Mouse (Mus musculus) megakaryocyte progenitor cell, adult 5-6 weeks (primary cell): ENCODE data around the gene Hip1r. TPM values are rescaled to one million over a fixed set of nuclear protein-coding genes. Genes with fewer than 3 reads are reported as not detected.

Source experiments
- ATAC-seq: replicated peaks from 2 replicates; pipeline ENCODE4 v1.8.0; 2016; ENCODE audit warnings: mild to moderate bottlenecking, moderate TSS enrichment, inconsistent platforms; ENCODE audit not compliant: poor library complexity
- total RNA-seq, 2 experiments: library from RNA; stranded (forward) in 1 of 2; stranded (reverse) in 1 of 2; fragments of 157-497, 149-512 nt in 1 of 2; fragments of 200-1000 nt in 1 of 2; gene quantifications; 2 replicates each; pipeline versions ENCODE4 v1.2.3 to v1.2.4; 2015 to 2017

Hip1r gene
- total RNA-seq, 2 experiments from 2014 or later: 4.9 to 14.2 TPM

DNA sequence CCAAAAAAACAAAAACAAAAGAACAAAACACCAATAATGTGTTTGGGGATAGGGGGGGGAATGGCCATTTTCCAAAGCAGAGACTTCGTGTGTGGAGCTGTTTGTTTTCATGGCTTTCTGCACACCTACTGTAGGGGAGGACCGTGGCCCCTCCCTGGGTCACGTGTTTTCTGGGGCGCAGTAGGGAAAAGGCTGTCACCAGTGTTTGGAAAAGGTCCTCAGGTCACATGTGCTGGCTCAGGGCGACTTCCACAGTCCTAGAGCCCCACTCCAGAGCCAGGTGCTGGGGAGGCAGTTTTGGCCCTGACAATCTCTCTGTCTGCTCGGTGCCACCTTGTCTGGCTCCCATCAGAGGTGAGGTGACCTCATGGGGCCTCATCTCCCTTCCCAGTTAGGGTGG lies 22.0 kb downstream of the Hip1r start:
- ATAC-seq: no peak

DNA sequence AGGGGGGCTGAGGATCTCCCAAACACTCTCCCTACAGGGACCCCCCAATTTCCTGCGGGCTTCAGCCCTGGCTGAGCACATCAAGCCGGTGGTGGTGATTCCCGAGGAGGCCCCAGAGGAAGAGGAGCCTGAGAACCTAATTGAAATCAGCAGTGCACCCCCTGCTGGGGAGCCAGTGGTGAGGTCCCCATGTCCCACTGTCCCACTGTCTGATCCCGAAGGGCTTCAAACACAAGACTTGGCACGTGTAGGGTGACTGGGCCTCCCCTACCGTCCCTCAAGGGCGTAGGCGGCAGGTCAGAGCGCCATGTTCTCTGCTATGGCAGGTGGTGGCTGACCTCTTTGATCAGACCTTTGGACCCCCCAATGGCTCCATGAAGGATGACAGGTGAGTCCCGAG lies 22.8 kb downstream of the Hip1r start:
- ATAC-seq: no peak

DNA sequence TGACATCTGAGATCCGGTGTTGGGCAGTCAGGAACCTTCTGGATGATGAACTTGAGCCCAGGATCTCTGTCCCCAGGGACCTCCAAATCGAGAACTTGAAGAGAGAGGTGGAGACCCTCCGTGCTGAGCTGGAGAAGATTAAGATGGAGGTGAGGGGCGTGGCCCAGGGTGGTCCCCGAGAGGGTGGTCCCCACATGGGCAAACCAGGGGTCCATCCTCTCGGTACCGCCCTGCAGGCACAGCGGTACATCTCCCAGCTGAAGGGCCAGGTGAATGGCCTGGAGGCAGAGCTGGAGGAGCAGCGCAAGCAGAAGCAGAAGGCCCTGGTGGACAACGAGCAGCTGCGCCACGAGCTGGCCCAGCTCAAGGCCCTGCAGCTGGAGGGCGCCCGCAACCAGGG lies 23.3 kb downstream of the Hip1r start:
- no peak for ATAC-seq

DNA sequence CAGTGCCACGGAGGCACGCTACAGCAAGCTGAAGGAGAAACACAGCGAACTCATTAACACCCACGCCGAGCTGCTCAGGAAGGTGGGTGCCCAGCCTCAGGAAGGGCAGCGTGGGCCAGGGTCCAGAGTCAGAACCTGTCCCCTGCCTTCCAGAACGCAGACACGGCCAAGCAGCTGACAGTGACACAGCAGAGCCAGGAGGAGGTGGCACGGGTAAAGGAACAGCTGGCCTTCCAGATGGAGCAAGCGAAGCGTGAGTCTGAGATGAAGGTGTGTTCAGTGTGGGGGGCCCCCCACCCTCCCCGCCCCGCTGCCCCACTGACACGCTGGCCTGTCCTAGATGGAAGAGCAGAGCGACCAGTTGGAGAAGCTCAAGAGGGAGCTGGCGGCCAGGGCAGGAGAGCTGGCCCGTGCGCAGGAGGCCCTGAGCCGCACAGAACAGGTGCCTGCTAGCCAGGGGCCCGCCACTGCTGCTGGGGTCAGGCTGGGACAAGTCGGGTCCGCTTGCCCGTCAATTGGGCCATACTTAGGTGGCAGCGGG lies 23.9 kb downstream of the Hip1r start:
- ATAC-seq: no peak

DNA sequence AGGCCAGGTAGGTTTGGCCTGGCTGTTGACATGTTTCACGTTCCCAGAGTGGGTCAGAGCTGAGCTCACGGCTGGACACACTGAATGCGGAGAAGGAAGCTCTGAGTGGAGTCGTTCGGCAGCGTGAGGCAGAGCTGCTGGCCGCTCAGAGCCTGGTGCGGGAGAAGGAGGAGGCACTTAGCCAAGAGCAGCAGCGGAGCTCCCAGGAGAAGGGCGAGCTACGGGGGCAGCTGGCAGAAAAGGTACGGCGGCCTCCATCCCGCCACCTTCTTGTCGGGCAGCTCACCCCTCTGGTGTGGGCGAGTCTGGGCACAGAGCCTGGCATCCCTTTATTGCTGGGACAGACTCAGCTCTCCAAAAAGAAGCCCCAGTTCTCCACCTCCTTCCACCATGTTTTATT lies 24.4 kb downstream of the Hip1r start:
- ATAC-seq: no peak

DNA sequence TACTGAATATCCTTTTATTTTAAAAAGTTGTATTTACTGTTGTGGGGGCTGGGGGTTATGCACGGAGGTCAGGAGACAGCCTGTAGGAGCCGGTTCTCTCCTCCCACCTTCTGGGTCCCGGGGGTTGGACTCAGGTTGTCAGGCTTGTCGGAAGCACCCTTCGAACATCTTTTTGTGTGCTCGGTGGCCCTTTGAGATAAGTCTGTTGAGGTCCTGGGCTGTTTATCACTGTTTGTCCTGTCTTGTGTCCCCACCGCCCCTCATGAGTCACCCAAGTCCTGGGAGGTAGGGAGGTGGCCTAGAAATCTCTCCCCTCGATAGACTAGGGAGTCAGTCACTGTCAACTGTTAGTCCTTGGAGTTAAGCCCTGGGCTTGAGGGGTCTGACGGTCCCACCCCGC lies 24.9 kb downstream of the Hip1r start:
- no peak for ATAC-seq

DNA sequence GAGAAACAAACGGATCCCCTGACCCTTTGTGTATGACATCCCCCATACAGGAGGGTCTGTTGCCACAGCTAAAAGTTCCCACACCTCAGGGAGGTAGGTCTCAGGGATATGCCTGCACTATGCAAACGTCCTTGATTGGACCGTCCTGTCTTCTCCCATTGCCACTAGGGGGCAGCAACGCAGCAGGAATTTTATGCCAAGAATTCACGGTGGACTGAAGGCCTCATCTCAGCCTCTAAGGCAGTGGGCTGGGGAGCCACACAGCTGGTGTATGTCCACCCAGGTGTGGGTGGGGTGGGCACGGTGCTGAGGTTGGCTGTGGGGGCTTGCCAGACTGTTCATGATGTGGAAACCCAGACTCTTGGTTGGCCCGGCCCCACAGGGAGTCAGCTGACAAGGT lies 27.4 kb downstream of the Hip1r start:
- peak; percentile 81 for ATAC-seq

DNA sequence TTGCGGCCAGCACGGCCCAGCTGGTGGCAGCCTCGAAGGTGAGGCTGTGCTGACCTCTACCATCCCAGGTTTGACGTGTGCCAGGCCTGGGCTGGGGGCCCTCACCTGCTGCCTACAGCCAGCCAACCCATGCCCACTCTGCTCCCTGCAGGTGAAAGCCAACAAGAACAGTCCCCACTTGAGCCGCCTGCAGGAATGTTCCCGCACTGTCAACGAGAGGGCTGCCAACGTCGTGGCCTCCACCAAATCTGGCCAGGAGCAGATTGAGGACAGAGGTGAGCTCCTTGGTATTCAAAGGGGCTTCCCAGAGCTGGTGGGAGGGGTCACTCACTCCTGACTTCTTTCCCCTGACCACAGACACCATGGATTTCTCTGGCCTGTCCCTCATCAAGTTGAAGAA lies 27.8 kb downstream of the Hip1r start:
- ATAC-seq: no peak

DNA sequence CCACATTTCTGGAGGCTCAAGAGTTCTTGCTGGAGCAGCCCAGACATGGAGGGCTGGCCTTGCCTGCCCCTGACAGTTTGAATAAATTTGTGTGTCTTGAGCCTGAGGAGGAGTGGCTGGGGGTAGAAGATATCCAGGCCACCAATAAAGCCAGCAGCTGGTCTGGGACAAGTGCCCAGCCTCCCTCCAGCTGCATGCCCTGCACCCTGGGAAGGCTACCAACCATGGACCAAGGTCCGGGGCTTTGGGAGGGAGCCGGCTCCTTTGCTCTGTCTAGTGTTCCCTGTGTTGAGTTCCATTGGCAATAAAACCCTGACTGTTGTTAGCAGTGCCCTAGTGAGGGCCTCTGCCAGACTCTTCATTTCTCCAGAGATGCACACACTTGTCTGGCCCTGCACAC lies 29.4 kb downstream of the Hip1r start:
- ATAC-seq: no peak

DNA sequence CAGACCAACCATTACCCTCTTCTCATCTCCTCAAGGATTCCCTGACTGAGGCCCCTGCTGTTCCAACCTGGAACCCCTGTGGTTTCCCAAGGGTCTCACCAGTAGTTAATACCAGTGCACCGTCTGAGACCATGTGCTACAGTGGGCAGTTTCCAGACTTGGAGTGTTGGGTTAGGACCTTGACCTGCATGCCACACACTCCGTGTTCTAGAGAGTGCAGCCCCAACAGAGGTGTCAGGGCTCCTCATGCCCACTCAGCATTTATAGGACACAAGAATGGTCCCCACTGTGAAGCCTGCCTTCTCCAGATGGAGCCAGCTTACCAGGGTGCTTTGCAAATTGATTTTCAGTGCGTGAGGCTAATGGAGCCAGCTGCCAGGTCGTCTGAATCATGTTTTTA lies 29.9 kb downstream of the Hip1r start:
- no peak for ATAC-seq

DNA sequence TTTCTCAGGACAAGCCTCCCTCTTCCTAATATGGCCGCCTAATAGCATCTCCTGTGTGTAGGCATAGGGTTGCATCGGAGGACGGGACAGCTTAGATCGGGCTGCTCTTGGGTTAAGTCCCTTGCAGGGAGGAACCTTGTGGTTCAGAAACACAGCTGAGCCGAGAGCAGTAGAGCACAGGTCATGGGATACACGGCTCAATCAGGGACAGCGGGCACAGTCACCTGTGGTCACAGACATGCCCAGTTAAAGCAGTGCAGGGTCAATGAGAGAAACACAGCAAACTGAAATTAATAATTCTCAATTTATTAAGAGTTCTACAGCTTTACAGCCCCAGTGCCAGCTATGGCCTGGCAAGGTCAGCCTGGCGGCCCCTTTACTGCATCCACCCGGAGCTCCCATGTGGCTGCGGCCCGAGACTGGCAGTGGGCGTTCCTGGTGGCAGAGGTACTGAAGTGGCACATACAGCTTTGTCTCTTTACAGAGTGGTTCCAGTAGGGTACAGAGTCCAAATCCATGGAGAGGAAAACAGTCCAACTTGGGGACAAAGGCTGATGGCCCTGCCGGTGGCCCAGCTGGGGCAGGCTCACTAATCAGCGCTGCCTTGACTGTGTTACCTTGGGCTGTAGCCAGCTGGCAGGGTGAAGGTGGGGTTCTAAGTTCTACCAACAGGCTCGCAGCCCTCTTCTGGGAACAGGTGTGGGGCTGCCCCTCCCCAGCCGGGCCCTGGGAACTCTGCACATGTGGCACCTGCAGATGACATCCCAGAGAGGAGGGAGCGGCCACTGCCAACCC lies 31.1 kb downstream of the Hip1r start:
- ATAC-seq: no peak

DNA sequence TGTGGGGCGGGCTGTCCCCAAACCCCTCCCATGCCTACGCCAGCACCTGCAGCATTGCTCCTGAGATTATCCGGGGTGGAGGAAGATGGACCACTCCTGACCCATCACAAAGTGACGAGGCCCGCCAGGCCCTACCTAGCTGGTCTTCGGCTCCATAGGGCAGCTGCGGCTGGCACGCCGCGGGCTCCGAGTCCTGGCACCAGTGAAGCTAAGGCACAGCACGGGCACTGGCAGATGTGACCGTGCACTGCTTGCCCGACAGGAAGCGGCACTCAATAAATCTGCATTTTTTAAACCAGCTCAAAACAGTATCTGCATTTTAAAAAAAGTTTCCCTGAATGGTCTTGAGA lies 31.7 kb downstream of the Hip1r start:
- ATAC-seq: no peak

DNA sequence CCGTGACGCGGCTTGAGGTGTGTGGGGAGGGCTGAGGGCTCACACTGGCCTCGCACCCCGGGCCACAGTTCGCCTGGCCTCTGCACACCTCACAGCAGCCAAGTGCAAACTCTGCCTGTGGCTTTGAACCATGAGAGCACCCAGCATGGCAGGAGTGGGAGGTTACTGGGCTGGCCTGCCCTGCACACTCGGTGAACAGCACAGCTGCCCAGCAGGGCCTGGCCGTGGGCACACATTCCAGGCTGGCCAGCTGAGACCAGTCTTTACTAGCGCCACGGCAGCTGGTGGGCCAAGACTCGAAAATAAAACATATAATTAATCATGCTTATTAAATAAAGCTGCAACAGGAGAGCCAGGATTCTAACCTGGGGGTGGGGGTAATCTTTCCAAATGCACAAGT lies 32.2 kb downstream of the Hip1r start:
- ATAC-seq: no peak

DNA sequence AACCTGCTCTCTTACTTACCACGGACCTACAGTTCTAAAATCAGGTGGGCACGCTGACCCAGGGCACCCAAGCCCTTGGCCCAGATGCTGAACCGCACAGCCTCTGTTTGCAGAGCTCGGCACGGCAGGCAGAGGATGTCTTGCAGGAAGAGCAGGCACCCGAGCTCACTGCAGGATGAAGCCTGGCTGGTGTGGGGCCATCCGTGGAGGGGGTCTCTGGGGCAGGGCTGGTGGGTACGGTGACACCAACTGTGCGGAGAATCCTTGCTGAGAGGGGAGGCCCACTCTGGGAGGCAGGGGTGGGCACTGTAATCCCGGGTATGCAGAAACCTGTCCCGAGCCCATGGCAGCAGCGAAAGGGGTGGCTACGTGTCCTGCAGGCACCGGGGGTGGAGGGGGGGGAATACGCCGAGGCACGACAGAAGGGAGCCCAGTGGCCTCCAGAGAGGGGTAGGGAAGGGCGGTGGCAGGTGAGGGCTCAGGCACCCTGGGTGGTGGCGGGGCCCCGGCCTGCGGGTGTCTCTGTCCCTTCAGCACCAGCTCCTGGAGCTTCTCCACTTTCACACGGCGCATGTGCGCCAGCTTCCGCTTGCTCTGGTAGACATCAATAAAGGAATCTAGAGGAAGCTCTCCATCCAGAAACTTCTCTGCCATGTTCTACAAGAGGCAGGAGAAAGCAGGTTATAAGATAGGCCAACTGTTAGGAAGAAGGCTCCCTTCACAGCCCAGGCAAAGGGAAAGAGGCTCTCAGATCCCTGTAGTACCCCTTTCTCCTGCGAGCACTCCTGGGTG lies 32.9 kb downstream of the Hip1r start:
- ATAC-seq: no peak

DNA sequence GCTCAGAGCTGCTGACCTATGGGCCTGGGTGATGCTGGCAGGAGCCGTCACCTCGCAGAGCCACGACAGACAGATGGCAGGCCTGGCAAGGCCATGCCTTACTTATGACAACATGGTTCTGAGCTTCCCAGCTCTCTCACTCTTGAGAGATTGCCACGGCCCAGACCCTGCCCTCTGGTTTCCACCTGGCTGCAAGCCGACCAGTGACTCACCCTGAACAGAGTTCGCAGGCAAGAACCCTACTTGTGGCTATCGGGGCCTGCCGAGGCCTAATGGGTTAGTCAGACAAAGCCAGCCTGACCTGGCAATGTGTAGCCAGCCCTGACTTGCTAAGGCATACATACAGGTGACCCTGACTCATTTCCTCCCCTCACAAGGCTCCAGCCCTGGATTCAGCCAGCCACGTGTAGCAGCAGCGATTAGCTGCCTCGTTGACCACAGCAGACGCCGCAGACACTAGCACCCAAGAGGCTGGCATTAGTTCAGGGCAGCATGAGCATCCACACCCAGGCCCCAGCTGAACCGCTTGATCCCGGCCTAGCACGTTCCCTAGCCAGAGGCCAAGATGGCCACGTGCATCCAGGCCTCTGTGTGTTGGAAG lies 33.6 kb downstream of the Hip1r start:
- ATAC-seq: no peak

DNA sequence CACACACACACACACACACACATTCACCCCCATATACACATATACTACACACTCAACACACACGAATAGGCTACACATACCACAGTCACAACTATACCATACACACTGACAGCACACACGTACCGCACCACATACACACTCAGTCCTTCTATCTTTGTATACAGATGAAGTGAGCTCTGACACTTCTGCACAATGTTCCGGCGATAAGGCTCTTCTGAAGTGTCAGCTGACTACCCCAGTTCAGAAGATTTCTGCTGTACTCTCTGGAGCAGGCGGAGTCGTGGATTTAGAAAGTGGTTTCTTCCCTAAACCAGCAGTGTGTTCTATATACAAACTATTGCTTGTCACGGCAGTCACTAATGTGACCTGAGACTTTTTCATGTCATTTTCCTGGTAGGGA lies 36.6 kb downstream of the Hip1r start:
- ATAC-seq: peak; percentile 56

DNA sequence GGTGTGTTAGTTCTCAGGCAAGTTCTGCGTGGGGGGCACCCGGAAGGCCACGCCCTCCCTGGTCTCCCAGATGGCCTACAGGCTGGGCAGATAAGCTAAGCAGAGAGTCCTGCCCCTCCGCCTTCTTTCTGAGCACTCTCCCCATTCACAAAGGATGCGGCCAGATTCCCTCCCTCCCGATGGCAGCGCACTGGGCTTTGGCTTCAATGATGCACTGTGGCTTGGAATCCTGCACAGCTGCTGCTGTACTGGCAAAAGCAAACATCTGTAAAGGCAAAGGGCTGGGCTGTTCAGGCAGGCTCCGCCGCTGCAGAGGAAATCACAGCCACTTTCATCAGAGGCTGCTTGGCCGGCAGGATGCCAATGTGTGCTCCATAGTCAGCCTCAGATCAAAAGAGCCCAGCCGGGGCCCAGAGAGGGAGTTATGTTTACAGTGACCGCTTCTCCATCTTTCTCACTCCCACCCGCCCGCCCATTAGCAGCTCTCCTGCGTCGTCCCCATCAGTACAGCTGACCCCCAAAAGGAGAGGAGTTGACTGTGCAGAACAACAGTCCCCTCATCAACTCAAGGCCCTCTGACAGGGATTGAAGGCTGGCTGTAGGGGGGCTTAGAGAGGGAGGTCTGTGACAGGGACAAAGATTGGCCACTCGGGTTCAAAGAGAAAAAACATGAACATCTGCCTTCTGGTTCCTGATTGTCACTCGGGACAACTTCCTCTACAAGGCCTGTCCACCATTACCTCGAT lies 37.7 kb downstream of the Hip1r start:
- peak; percentile 64 for ATAC-seq

DNA sequence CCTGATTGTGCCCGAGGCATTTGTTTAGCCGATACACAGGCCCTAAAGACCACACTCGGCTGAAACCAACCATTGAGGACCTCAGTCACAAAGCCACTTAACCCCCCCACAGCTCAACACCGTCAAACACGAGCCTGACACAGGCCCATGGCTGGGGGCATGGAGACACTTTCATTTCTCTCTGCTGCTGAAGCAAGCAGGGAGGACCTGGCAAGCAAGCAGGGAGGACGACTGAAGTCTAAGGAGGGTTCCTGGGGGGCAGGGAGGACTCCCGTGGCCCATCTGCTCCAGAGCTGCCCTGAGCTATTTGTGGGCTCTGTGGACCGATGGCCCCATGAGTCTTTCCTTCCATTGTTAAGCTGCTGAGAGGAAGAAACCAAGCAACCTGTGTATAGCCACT lies 38.5 kb downstream of the Hip1r start:
- ATAC-seq: no peak

DNA sequence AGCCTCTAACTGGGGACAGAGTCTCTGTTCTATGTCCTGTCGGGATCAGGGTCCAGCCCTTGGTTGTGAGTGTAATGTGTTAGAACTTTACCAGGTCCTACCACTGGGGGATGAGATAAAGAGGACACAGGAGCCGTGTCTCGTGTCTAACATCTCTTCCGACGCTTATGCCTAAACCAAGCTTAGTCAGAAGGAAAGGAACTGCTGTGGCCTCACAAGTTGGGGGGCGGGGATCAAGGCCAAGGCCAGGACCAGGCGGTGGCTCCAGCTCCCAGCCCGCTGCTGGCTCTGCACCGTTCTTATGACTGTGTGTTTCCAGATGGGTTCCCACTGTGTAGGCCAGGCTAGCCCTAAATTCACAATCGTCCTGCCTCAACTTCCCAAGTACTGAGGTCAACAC lies 39.5 kb downstream of the Hip1r start:
- no peak for ATAC-seq

DNA sequence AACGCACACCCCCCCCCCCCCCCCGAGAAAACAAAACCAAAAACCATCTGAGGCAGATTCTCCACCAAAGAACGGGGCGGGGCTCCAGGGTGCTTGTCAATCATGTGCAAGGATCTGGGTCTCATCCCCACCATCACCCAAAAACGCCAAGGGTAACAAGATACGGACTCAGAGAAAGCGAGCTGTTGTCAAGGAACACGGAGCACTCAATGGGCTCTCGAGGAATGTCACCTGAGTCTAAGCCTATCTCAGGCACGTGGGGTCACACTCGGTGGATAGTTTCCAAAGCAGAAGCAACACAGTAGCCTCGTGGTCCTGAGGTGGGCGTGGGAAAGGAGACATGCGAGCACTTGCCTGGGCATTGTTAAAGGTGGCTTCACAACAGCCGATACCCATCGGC lies 40.3 kb downstream of the Hip1r start:
- no peak for ATAC-seq

DNA sequence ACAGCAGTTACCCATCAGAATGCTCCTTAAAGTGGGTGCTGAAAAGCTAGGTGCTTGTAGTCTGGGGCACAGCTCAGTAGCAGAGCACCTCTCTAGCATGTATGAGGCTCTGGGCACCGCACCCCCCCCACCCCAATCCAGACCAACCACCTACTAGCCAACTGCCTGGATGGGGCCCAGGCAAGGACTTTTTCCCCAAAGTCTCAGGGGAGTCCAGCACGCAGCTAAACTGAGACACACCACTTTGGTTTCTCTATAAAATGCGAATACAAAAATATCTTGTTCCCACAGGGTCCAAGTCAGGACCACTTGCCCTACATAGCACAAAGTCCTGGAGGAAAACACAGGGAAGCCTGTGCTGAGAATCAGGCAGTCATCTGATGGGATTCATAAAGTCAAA lies 40.8 kb downstream of the Hip1r start:
- no peak for ATAC-seq
